Mouse (Mus musculus): ENCODE data around the gene Ankrd13a.
A peak's percentile ranks its signal among the peaks of the same experiment; 100 is the strongest.
"Not testable (repeated sequence)": the region's sequence is repeated elsewhere in the genome, so short reads cannot be mapped to it uniquely, and the experiment has no call there.

Gene Ankrd13a

DNA sequence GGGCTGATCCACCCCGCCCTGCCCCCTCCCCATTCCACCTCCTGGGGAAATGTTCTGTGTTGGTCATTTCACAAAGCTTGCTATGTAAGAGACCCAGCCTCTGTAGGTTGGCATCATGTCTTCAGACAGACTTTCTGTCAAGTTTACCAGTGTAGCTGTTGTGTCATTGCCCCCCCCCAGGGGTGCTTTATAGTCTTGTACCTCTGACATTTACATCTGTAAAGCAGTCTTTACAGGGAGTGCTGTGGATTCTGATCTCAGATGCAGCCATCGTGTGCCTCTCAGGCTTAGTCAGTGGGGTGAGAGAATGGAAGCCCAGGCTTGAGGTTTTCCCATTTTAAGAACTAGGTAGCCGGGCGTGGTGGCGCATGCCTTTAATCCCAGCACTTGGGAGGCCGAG is 27.4 kb downstream of the Ankrd13a start:
- no peak for DNase-seq

DNA sequence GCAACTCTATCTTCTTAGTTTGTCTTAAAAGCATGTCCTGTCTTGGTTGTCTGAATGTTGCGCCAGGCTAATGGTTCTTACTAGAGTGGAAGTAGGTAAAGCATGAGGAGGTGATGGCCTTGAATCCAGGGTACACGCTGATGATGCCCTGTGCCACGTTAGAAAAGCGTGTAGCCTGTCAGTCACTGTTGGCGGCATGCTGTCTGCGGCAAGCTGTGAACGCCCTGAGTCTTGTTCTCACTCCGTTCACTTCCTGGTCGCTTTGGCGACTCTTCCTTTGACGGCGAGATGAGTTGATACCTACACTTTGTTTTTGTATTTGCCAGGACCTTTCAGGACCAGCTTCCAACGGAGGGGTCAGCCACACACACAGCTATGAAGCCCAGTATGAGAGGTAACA is 28.8 kb downstream of the Ankrd13a start:
- no peak for DNase-seq

DNA sequence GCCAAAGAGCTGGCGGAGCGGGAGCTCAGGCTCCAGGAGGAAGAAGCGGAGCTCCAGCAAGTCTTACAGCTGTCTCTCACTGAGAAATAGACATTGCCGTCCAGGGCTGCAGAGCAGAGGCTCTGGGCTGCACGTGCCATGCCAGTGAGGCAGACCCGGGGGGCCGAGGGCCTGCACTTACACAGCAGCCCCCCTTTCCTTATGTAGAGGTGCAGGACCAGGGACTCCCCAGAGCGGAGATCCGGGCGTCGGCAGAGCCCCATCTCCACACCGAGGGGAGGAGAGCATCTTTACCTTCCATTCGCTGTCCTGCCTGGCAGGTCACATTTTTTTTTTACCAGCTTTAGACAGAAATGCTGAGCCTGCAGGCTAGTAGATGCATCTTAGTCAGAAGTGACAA is 29.9 kb downstream of the Ankrd13a start:
- DNase-seq: no peak

DNA sequence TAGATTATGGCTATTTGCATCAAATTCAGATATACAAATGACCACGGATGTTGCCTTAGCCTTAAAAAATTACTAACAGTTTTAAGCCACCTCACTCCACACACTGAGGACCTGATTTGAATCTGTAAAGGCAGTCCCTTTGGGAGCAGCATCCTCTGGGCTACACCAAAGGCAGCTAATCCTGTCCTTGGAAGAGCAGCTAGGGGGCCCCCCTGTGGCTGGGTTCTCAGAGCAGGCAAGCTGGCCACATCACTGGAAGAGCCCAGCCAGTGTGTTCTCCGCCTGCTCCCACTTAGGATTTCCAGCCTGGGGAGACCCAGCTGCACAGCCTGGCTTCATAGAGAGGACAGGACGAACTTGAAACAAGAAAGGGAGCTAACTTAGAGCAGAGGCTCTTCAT is 30.5 kb downstream of the Ankrd13a start:
- peak; percentile 56 for DNase-seq

DNA sequence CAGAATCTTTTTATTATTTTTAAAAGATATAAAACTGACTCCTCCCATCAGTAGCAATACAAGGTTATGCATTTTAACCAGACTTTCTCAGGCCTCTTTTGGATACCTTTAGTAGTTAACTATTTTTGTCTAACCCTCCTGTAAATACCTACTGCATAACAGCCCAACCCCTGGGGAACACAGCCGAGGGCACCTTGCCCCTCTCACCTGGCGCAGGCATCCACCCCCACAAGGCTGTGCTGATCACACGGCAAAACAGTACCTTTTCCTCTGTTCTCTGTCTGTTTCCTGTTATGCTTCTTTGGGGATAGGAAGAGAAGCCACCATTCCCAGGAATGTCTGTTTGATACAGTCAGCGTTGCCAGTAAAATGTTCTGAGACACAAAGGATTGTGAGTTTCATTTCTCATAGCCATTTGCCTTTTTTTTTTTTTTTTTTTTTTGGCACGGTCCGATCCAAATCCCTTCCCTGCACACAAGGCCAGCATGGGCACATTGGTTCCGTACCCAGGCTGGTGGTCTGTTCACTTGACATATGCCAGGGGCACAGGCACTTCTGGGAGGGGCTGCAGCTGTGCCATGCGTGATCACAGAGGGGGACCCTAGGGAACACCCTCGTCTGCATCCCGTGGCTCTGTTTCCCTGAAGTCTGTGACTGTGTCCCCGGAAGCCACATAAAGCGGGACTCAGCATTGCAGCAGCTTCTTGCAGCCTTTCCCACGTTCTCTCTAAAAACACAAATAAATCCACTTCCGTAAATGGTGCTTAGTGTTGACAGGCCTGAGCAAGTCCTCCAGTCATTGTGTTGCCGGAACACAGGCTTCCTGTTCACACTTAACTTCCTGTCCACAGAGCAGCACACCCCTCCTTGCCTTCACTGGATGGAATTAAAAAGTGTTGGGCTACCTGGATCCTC is 31.2 kb downstream of the Ankrd13a start:
- peak; percentile 54 for DNase-seq

DNA sequence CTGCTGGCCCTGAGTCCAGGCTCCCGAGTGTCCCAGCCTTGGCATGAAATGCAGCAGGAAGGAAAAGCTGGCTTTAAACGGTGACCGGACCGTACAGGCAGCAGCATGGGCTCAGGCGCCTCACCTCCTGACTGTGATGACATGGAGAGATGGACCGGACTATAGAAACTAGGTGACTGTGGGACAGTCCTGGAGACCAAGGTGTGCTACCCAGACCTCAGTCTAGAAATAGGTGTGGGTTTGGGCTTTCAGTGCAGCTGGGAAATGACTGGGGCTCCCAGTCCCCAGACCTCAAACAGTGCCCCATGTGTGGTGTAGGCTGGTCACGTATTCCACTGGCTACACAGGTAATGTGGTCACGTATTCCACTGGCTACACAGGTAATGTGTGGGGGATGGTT is 32.2 kb downstream of the Ankrd13a start:
- no peak for DNase-seq

DNA sequence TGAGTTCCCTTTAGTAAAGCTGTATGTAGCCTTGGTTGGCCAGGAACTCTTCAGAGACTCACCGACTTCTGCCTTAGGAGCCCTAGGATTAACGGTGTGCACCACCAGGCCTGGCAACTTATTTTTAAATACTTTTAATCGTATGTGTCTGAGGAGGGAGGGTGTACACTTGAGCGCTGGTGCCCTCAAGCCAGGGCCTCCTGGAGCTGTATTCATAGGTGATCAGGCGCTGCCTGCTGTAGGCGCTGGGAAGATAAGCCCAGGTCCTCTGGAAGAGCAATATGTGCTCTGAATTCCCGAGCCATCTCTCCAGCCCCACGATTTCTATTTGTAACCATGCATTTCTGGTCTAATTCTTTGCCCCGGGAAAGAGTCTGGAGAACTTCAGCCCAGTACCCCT is 32.6 kb downstream of the Ankrd13a start:
- DNase-seq: no peak

DNA sequence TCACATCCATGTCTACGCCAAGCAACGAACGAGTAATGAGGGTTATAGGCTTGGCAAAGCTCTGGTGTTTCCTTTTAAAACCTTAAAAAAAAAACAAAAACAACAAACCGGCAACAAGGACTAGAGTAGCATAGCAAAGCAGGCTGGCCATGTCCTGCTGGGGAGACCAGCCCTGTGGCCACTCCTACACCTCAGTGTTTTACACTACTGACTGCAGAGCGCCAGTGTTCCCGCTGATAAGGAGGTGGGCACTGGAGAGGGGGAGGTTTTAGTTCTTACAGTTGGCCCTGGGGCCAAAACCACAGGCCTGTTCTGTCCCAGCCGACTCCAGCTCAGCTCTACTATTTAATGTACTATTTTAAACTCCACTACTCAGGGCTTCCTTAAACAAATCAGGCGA is 33.0 kb downstream of the Ankrd13a start:
- no peak for DNase-seq

DNA sequence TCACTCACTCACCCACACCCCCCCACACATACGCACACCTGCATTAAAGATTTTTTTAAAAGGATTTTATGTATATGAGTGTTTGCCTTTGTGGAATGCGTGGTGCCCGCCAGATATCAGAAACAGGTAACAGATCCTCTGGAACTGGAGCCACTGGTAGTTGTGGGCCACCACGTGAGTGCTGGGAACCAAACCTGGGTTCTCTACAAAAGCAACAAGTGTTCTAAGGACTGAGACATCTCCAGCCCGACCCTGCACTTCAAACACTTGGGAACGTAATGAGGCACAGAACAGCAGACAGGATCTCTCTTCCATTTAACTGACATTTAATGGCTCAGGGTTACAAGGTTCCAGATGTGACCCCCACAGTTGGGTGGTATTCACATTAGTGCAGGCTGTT is 33.4 kb downstream of the Ankrd13a start:
- DNase-seq: no peak

DNA sequence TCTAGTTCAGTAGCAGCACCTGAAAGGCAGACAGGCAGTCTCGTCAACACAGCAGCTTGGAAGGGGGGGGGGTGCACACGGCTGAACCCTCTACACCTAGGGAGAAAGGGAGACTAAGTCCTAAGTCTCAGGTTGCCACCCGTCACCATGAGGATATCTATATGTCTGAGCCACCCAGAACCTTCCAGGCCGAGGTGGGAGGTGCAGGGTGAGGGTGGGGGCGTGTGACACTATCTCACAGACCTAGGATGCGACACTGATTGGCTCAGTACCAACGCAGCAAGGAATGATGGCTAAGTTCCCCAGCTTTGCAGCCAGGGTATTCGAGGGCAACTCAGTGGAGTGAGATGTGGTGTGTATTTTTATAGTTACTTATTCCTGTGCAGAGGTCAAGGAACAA is 33.9 kb downstream of the Ankrd13a start:
- DNase-seq: no peak

DNA sequence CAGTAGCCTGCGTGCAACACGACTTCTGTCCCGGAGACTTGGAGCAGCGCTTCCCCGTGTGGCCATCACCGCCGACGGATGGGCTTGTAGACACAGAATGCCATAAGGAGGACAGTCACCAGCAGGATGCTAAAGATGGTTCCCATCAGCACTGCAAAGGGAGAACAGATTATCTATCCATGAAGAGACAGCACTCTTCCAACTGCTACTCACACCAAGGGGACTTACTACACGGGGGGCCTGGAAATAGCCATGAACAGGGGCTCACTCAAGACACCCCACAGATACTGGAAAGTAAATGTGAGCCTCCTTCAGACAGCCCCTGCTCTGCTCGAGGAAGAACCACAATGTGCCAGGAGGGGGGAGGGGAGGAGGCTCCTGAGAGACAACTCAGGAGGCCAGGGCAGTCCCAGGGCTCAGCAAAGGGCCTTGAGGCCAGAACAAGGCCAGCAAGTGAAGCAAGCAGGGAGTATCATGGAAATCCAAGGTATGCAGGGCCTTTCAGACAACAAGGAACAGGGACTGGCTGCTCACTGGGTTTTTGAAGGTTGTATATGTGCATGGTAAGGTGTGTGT is 34.8 kb downstream of the Ankrd13a start:
- DNase-seq: no peak

DNA sequence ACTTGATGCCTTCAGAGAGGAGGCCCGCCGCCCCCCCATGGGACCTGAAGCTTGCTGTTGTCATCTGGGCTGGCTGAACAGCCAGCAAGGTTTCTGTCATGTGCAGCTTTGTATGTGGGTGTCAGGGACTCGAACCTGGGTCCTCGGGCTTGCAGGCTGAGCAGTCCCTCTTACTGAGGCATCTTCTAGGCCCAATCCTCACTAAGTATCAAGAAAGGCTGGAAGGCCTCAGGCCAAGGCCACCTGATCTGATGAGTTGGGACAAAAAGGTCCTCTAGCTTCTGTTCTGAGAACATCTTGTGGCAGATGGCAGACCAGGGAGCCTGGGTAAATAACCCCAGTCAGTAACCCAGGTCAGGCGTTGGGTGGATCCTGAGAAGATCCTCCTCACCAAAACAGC is 35.3 kb downstream of the Ankrd13a start:
- no peak for DNase-seq

DNA sequence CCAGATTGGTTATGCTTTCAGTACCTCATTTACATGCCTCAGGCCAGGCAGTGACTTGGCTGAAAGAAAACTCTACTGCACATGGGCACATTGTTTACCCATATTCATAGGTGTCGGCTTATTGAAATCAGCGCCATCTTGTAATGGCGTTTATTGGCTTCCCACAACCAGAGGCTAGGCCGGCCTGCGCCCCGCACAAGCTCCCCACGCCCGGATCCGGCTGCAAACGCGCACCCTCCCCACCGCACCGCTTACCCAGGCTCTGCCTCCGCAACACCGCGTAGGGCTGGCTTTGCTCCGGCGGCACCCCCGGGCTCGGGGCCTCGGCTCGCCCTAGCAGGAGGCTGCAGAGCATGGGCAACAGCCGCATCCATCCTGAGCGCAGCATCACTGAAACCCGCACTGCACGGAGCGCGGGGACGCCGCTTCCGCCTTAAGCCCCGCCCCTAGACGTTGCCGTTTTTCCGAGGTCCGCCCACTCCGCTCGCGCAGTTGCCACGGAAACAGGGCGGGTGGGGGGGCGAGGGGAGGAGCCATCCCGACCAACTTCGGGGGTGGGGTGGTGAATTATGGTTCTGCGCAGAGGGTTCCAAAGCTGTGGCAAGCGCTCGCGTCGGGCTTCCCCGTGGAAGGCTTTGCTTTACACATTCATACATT is 39.2 kb downstream of the Ankrd13a start:
- peak; percentile 92 for DNase-seq

DNA sequence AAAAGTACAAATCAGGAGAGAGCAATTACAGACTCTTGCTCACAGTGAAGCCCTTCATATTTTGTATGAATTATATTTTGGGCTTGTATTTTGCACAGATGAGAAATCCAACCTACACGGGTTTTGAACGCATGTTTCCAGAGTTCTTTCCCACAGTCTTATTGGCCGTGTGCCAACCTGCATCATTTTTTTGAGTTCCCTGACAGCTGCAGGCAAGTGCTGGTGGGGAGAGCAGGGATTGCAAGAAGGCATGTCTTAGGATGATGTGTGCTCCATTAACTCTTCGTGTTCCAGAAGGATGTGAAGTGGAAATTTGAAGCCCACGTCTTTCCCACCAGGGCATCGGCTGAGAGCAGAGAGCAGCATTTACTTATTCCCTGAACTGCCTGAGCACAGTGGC is 42.1 kb downstream of the Ankrd13a start:
- no peak for DNase-seq

DNA sequence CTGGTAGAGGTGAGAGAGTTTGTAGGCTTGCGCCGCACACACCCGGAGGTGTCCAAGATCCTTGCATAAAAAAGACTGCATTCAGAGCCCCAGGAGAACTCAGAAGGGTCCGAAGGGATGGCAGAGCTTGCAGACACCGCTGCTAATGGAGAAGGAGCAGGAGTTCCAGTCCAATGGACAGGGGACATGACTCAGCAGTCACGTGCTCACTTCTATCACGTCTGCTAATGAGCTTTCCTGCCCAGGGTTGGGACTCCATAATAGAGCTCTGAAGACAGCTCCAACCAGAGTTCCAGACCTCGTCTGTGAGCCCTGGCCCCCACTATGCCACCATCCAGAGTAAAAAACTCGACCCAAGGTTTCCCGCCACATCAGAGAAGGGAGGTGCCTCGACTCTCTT is 43.6 kb downstream of the Ankrd13a start:
- no peak for DNase-seq

DNA sequence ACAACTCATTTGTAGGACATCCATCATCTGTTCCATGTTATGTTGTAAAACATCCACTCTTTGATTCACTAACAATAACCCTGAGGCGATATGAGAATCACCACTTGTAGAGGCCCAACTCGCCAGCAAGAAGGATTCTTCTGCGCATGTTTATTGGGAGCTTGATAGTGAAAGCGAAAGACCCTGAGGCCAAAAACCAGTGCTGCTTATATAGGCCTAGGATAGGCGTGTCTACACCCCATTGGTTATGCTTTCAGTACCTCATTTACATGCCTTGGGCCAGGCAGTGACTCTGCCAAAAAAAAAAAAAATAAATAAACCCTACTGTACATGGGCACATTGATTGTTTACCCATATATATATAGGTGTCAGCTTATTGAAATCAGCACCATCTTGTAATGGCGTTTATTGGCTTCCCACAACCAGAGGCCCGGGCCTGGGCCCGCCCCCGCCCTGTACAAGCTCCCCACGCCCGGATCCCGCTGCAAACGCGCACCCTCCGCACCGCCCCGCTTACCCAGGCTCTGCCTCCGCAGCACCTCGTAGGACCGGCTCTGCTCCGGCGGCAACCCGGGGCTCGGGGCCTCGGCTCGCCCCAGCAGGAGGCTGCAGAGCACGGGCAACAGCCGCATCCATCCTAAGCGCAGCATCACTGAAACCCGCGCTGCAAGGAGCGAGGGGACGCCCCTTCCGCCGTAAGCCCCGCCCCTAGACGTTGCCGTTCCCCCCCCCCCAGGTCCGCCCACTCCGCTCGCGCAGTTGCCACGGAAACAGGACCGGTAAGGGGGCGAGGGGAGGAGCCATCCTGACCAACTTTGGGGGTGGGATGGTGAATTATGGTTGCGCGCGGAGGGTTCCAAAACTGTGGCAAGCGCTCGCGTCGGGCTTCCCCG is 48.6 kb downstream of the Ankrd13a start, which contains the start of gene 1500011B03Rik:
TSS of gene 1500011B03Rik (minus strand) at position 673 of the 893 bp plus-strand sequence.
- DNase-seq: peak; percentile 92

DNA sequence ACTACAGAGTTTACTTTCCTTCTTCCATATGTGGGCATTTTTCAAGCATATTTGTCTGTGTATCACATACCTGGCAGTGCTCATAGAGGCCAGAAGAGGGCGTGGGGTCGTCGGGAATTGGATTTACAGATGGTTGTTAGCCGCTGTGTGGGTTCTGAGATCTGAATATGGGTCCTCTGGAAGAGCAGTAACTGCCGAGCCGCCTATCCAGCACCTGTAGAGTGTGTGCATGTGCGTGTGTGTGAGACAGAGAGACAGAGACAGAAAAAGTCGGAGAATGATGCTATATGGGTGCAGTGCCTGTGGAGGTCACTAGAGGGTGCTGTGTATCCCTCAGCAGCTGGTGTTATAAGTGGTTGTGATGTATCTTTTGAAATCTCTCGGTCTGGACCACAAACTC is 49.7 kb downstream of the Ankrd13a start:
- peak; percentile 71 for DNase-seq

DNA sequence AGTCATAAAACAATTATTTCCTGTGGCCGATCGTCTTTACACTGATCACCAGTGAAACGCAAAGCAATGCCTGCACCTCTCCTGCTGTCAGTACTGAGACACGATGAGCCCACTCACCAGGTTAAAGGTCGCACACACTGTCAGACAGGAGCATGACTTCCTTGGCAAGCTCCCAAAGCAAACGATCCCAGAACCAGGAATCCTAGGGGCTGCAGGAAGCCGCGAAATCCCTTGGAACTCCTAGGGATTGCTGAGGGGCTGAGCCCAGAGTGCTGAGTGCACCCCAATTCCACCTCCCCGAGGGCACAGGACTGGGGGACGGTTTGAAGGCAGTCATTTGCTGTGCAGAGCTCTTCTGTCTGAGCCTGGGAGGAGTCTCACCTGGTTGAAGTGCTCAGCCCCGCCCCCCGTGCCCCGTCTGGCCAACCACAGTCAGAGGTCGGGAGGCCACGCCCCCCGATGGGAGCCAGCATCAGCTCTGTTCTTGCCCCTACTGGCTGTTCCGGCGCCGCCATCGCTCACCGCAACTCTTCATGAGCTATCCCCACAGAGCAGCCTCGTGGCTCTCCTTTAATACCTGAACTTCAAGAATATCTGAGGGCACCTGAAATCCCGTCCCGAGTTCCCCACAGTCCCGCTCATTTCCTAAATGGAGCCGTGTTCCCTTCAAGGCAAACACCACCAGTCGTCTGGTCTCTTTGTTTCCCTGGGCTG is 51.7 kb downstream of the Ankrd13a start:
- peak; percentile 95 for DNase-seq

DNA sequence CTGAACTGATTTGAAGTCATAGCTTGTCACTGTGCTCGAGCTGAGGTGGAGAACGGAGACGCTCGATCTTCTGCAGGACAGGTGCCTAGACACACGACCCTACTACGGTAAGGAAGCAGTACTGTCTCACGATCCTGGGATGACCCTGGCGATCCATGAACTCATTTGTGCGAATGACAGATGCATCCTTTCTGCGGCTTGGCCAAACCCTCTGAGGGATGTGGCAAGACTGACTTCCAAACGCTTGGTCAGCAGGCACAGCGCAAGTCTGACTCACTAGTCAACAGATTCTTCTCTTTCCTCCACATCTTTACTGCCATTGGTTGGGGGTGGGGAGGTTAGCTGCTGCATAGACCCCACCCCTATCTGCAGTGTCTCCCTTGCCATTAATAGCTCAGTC is 53.0 kb downstream of the Ankrd13a start:
- DNase-seq: no peak

DNA sequence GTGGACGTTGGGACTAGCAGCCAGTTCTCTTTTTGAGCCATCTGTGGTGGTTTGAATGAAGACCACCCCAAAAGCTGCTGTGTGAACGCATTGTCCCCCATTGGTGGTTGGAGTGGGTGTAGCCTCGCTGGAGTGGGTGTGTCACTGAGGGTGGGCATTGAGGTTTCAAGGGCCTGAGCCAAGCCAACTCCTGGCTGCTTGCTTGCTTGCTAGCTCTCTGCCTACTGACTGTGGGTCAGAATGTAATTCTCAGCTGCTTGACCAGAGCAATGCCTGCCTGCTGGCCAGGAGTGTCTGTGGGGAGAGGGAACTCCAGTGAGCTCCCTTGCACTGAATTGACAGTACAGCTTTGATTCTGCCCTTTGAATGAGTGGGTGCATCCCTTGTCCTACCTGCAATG is 55.3 kb downstream of the Ankrd13a start:
- DNase-seq: no peak

DNA sequence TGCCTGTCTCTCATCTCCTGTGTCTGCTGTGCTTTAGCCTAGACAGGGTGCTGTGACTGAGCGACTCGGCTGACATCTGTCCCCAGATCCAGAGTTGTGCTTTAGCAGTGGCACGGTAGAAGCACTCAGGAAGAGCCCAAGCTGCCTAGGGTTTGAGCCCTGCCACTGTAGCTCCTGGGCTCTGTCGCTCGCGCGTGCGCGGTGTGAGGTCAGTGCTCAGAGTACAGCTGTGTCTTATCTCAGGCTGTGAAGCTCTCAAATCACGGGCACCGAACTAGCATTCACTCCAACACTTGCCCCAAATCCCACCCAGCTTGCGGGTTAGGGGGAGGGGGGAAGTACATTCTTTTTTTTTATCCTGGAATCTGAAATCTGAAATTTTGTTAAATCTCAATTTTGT is 62.4 kb downstream of the Ankrd13a start:
- DNase-seq: no peak

DNA sequence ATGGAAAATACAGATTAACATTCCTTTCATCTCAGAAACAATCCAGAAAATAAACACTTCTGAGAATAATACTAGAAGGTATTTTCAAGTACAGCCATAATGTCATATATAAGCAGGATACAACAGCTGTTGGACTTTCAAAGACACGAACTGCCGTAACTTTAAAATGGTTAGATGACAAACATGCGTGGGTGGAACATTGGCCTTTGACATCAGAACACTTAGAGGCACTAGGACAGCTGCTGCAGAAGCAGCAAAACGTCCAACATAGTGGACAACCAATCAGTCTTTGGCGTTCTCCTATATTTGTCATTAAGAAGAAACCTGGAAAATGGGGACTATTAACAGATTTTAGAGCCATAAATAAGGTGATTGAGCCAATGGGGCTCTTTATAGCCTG is 66.0 kb downstream of the Ankrd13a start:
- not testable (repeated sequence) for DNase-seq

All from thymus, postnatal 4 days (tissue).